22 mouse cellular contexts compared by ENCODE assay signal in genomic region chr9:20672047-20672446, GRCm38 (mm10). TPM values are rescaled to one million over a fixed set of nuclear protein-coding genes. Genes with fewer than 3 reads are reported as not detected.
DNase-seq lines count a peak whose midpoint lies in the region; ATAC-seq and TF ChIP-seq lines count a peak whose summit lies in the region.
"Had no signal": no experiment of that assay in that cellular context is flagged by ENCODE, and none has a peak within 500 bp of the region (broad histone marks: within the 10 kb centered on the region; RNA-seq: fewer than 3 reads in every experiment).

No protein-coding gene starts in this region.

- peaks cover 0 to 4% of the 10 kb centered on the region in 2 experiments; a peak in 1 of 4 replicates for H3K27me3 ChIP-seq in MEL (ENCODE audit: control insufficient read depth in 1 of 2, insufficient read depth in 2 of 2, low read length in 2 of 2)
- H3K27me3 ChIP-seq in forebrain, embryonic 12.5 days: no peaks in the 10 kb centered on the region
- H3K27me3 ChIP-seq in midbrain, embryonic 14.5 days (ENCODE audit: control insufficient read depth, insufficient read depth, low read length): no peaks in the 10 kb centered on the region
- H3K27me3 ChIP-seq: embryonic facial prominence, embryonic 12.5 days; hindbrain, embryonic 12.5 days; limb, embryonic 13.5 days; lung, embryonic 15.5 days; neural tube, embryonic 12.5 days had no signal

- no peak for TF ChIP-seq RAD21 in MEL (IDR thresholded peaks at IDR 0.05; ENCODE audit: low read depth, low read length)

- H3K79me2 ChIP-seq in MEL (ENCODE audit: control insufficient read depth, insufficient read depth, low read length, poor library complexity): no peaks in the 10 kb centered on the region

- peaks cover 3 to 14% of the 10 kb centered on the region in 2 experiments for H3K4me1 ChIP-seq in MEL (ENCODE audit: control insufficient read depth in 1 of 2, insufficient read depth in 2 of 2, low read length in 2 of 2)
- H3K4me1 ChIP-seq in forebrain, embryonic 12.5 days: no peaks in the 10 kb centered on the region
- H3K4me1 ChIP-seq in midbrain, embryonic 14.5 days (ENCODE audit: control insufficient read depth, insufficient read depth, low read length): no peaks in the 10 kb centered on the region
- H3K4me1 ChIP-seq: embryonic facial prominence, embryonic 12.5 days; limb, embryonic 13.5 days; lung, embryonic 15.5 days; neural tube, embryonic 12.5 days had no signal

- H3K36me3 ChIP-seq in MEL (ENCODE audit: control insufficient read depth in 1 of 2, insufficient read depth in 2 of 2, low read length in 2 of 2): peaks cover 0 to 3% of the 10 kb centered on the region in 2 experiments; a peak in 2 of 4 replicates
- H3K36me3 ChIP-seq in forebrain, embryonic 12.5 days (replicated peaks): 0 out of 2 replicates have a peak, but pooled peaks cover 4% of the 10 kb centered on the region
- H3K36me3 ChIP-seq in midbrain, embryonic 14.5 days (ENCODE audit: control insufficient read depth, insufficient read depth, low read length): peaks cover 25% of the 10 kb centered on the region; the same call in 1 of the 2 replicates
- H3K36me3 ChIP-seq: embryonic facial prominence, embryonic 12.5 days; limb, embryonic 13.5 days; lung, embryonic 15.5 days had no signal

- no peak for TF ChIP-seq POLR2A in MEL (IDR thresholded peaks at IDR 0.05; ENCODE audit: control insufficient read depth in 1 of 2, insufficient read depth in 1 of 2, low read depth in 1 of 2, low read length in 2 of 2, poor library complexity in 1 of 2)

- H3K4me2 ChIP-seq in forebrain, embryonic 12.5 days: no peak overlapping the region
- H3K4me2 ChIP-seq in midbrain, embryonic 14.5 days (ENCODE audit: low read length): no peak overlapping the region
- H3K4me2 ChIP-seq: embryonic facial prominence, embryonic 12.5 days; hindbrain, embryonic 12.5 days; limb, embryonic 13.5 days; liver, embryonic 11.5 days; lung, embryonic 15.5 days; midbrain, embryonic 11.5 days; neural tube, embryonic 12.5 days had no signal

- H3K27ac ChIP-seq in MEL (ENCODE audit: control insufficient read depth, low read depth, low read length): no peak overlapping the region
- H3K27ac ChIP-seq in forebrain, embryonic 12.5 days: no peak overlapping the region
- no peak overlapping the region for H3K27ac ChIP-seq in midbrain, embryonic 14.5 days (replicated peaks; ENCODE audit: low read depth, low read length)
- H3K27ac ChIP-seq: embryonic facial prominence, embryonic 12.5 days; forebrain, embryonic 10.5 days; hindbrain, embryonic 12.5 days; limb, embryonic 13.5 days; lung, embryonic 15.5 days; neural tube, embryonic 12.5 days had no signal

- H3K9me3 ChIP-seq in MEL (replicated peaks; ENCODE audit: insufficient read depth, low read length): no peaks in the 10 kb centered on the region
- H3K9me3 ChIP-seq in forebrain, embryonic 12.5 days: no peaks in the 10 kb centered on the region
- H3K9me3 ChIP-seq in midbrain, embryonic 14.5 days (ENCODE audit: control insufficient read depth, low read length): no peaks in the 10 kb centered on the region
- H3K9me3 ChIP-seq: embryonic facial prominence, embryonic 12.5 days; forebrain, embryonic 10.5 days; hindbrain, embryonic 12.5 days; limb, embryonic 13.5 days; lung, embryonic 15.5 days; neural tube, embryonic 12.5 days had no signal

- WGBS in forebrain, embryonic 12.5 days: 91% methylated on average over 16 of the region's 16 CpGs
- WGBS in midbrain, embryonic 14.5 days: 90% methylated on average over 16 of the region's 16 CpGs

- peak; percentile 42; the same call in 1 of the 2 replicates for ATAC-seq in common myeloid progenitor, adult 5-6 weeks (replicated peaks; ENCODE audit: low read depth, poor library complexity, severe bottlenecking)
- no peak for ATAC-seq in forebrain, embryonic 12.5 days (ENCODE audit: low FRiP score)
- ATAC-seq in midbrain, embryonic 14.5 days (ENCODE audit: low FRiP score, low TSS enrichment): no peak
- ATAC-seq: forebrain, postnatal 0 days had no signal

- H3K9ac ChIP-seq in MEL (ENCODE audit: control insufficient read depth, low read depth, low read length, poor library complexity, severe bottlenecking): 0 out of 2 replicates have a peak overlapping the region, but pooled peaks have one; percentile 0
- H3K9ac ChIP-seq in forebrain, embryonic 12.5 days: no peak overlapping the region
- no peak overlapping the region for H3K9ac ChIP-seq in midbrain, embryonic 14.5 days (replicated peaks; ENCODE audit: low read length)
- H3K9ac ChIP-seq: embryonic facial prominence, embryonic 12.5 days; forebrain, postnatal 0 days; hindbrain, embryonic 12.5 days; limb, embryonic 13.5 days; lung, embryonic 15.5 days; neural tube, embryonic 12.5 days had no signal

- peak overlapping the region in 1 of 2 experiments; percentile 2; a peak in 1 of 4 replicates for H3K4me3 ChIP-seq in MEL (ENCODE audit: control insufficient read depth in 1 of 2, insufficient read depth in 1 of 2, low read depth in 2 of 2, low read length in 2 of 2)
- H3K4me3 ChIP-seq in forebrain, embryonic 12.5 days (replicated peaks): no peak overlapping the region
- no peak overlapping the region for H3K4me3 ChIP-seq in midbrain, embryonic 14.5 days (replicated peaks; ENCODE audit: low read depth, low read length)
- H3K4me3 ChIP-seq: embryonic facial prominence, embryonic 12.5 days; forebrain, embryonic 10.5 days; hindbrain, embryonic 12.5 days; limb, embryonic 13.5 days; lung, embryonic 15.5 days; myocyte; neural tube, embryonic 12.5 days had no signal

- no peak for TF ChIP-seq EP300 in MEL (IDR thresholded peaks at IDR 0.05; ENCODE audit: low read depth in 1 of 2, low read length in 2 of 2)

- peak; percentile 19 for DNase-seq in ovary, postnatal 36 days (ENCODE audit: low spot score)
- no peak for DNase-seq in ovary, adult 18-20 months (ENCODE audit: low spot score)
- DNase-seq in MEL (ENCODE audit: low read depth, low spot score): peak; percentile 90
- no peak for DNase-seq in midbrain, embryonic 14.5 days
- DNase-seq: adrenal gland, adult 8-10 months; B cell, adult 2 months; cerebellum, adult 2 months; cerebellum, postnatal 25 days; forebrain, postnatal 0 days; kidney, adult 11 months; kidney, postnatal 36 days had no signal

- TF ChIP-seq CTCF in MEL (IDR thresholded peaks at IDR 0.05 in 2 of 3, conservative IDR thresholded peaks at IDR 0.05 in 1 of 3; ENCODE audit: control insufficient read depth in 1 of 3, insufficient read depth in 1 of 3, low read depth in 2 of 3, low read length in 3 of 3, poor library complexity in 1 of 3, severe bottlenecking in 1 of 3): no peak

TF ChIP-seq in MEL, 35 proteins besides CTCF, POLR2A, EP300 and RAD21:
- TF ChIP-seq NRF1 (IDR thresholded peaks at IDR 0.05; ENCODE audit: insufficient read depth, low read depth, low read length, poor library complexity, severe bottlenecking): peak; percentile 60; the same call in 1 of the 2 replicates
- no peak for TF ChIP-seq CHD2 (IDR thresholded peaks at IDR 0.05; ENCODE audit: low read length)
- TF ChIP-seq USF1 (IDR thresholded peaks at IDR 0.05; ENCODE audit: low read depth, low read length): no peak

RNA-seq across cellular contexts. Expression of gene Pin1, which starts 20.2 kb away (rescaled TPM):
- total RNA-seq in MEL (2012; rRNA removed): 179 and 202 TPM in 2 replicates
- 100 to 1,000 TPM; 136 to 201 TPM for polyA plus RNA-seq in MEL (2012; ENCODE audit: insufficient read depth in 1 of 2, insufficient read length in 2 of 2, low read depth in 1 of 2, low replicate concordance in 2 of 2, missing spikeins in 1 of 2)
- 9.5 and 16.3 TPM in 2 replicates for total RNA-seq in common myeloid progenitor, adult 5-6 weeks (2017)
- polyA plus RNA-seq in forebrain, embryonic 12.5 days (2016; fragmentation: Nextera tagmentation; extraction: Ambion mirVana): 53.9 and 56.2 TPM in 2 replicates
- 56.7 and 68.6 TPM in 2 replicates for polyA plus RNA-seq in midbrain, embryonic 14.5 days (2014; fragmentation: Nextera tagmentation; extraction: Ambion mirVana)

RNA-seq across cellular contexts. Expression of gene Fbxl12, which starts 27.5 kb away (rescaled TPM):
- 14.9 and 16.4 TPM in 2 replicates for total RNA-seq in MEL (2012; rRNA removed)
- polyA plus RNA-seq in MEL (2012; ENCODE audit: insufficient read depth in 1 of 2, insufficient read length in 2 of 2, low read depth in 1 of 2, low replicate concordance in 2 of 2, missing spikeins in 1 of 2): 10 to 100 TPM in 1 of 2 experiments, not detected in 1; 44.0 TPM
- total RNA-seq in common myeloid progenitor, adult 5-6 weeks (2017): 6.5 and 8.2 TPM in 2 replicates
- 16.2 and 16.4 TPM in 2 replicates for polyA plus RNA-seq in forebrain, embryonic 12.5 days (2016; fragmentation: Nextera tagmentation; extraction: Ambion mirVana)
- polyA plus RNA-seq in midbrain, embryonic 14.5 days (2014; fragmentation: Nextera tagmentation; extraction: Ambion mirVana): 12.1 and 20.8 TPM in 2 replicates

RNA-seq across cellular contexts. Expression of gene Ubl5, which starts 29.4 kb away (rescaled TPM):
- total RNA-seq in MEL (2012; rRNA removed): 867 and 1,103 TPM in 2 replicates
- 100 to 1,000 TPM in 1 of 2 experiments, not detected in 1; 850 TPM for polyA plus RNA-seq in MEL (2012; ENCODE audit: insufficient read depth in 1 of 2, insufficient read length in 2 of 2, low read depth in 1 of 2, low replicate concordance in 2 of 2, missing spikeins in 1 of 2)
- total RNA-seq in common myeloid progenitor, adult 5-6 weeks (2017): 87.1 and 102 TPM in 2 replicates
- polyA plus RNA-seq in forebrain, embryonic 12.5 days (2016; fragmentation: Nextera tagmentation; extraction: Ambion mirVana): 499 and 516 TPM in 2 replicates
- polyA plus RNA-seq in midbrain, embryonic 14.5 days (2014; fragmentation: Nextera tagmentation; extraction: Ambion mirVana): 444 and 552 TPM in 2 replicates

Comparison
In these comparisons a context has a peak if more than half of its experiments do, and no peak if none do; other contexts are left out.
1. DNase-seq: peak in ovary, postnatal 36 days (single experiment) and MEL (single experiment); none in ovary, adult 18-20 months (single experiment) and midbrain, embryonic 14.5 days (single experiment).